Comparison of ENCODE assay signal across 8 mouse cellular contexts in genomic region chr6:103810342-103811001, GRCm38 (mm10).
DNase-seq lines count a peak whose midpoint lies in the region; ATAC-seq and TF ChIP-seq lines count a peak whose summit lies in the region.

No protein-coding gene starts in this region.

- H3K4me2 ChIP-seq in heart, embryonic 16.5 days (ENCODE audit: low read depth, low read length): peak overlapping the region; percentile 44
- H3K4me2 ChIP-seq in stomach, embryonic 16.5 days (ENCODE audit: low read depth, low read length): peak overlapping the region; percentile 32
- H3K4me2 ChIP-seq in stomach, postnatal 0 days (replicated peaks; ENCODE audit: low read depth): no peak overlapping the region; the same call in 1 of the 2 replicates
- peak overlapping the region; percentile 52 for H3K4me2 ChIP-seq in hindbrain, embryonic 15.5 days

- intact Hi-C loops in heart, postnatal 25 days (cut with DNase I): no loop called here

- no peak for ATAC-seq in heart, embryonic 16.5 days (replicated peaks; ENCODE audit: extremely low read depth, insufficient read depth, low FRiP score)
- ATAC-seq in stomach, embryonic 16.5 days (ENCODE audit: insufficient read depth, low FRiP score): no peak
- no peak for ATAC-seq in stomach, postnatal 0 days (ENCODE audit: low FRiP score, low TSS enrichment)
- ATAC-seq in hindbrain, embryonic 15.5 days (ENCODE audit: low FRiP score, low read depth): peak; percentile 78

- H3K4me3 ChIP-seq in heart, embryonic 16.5 days (ENCODE audit: low read length): no peak overlapping the region; the same call in 1 of the 2 replicates
- 0 out of 2 replicates have a peak overlapping the region, but pooled peaks have one; percentile 6 for H3K4me3 ChIP-seq in stomach, embryonic 16.5 days (replicated peaks; ENCODE audit: low read length)
- no peak overlapping the region for H3K4me3 ChIP-seq in stomach, postnatal 0 days (ENCODE audit: low read depth, low read length)
- peak overlapping the region; percentile 22 for H3K4me3 ChIP-seq in hindbrain, embryonic 15.5 days

- no peaks in the 10 kb centered on the region; the same call in 1 of the 2 replicates for H3K27me3 ChIP-seq in heart, embryonic 16.5 days (ENCODE audit: control insufficient read depth, insufficient read depth, low read length)
- H3K27me3 ChIP-seq in stomach, embryonic 16.5 days (ENCODE audit: control insufficient read depth, insufficient read depth, low read length): peaks cover 4% of the 10 kb centered on the region; the same call in 1 of the 2 replicates
- H3K27me3 ChIP-seq in stomach, postnatal 0 days (ENCODE audit: control insufficient read depth, insufficient read depth, low read length): no peaks in the 10 kb centered on the region
- H3K27me3 ChIP-seq in hindbrain, embryonic 15.5 days: 0 out of 2 replicates have a peak, but pooled peaks cover 2% of the 10 kb centered on the region

- no peak overlapping the region for H3K27ac ChIP-seq in heart, embryonic 16.5 days (ENCODE audit: low read length)
- H3K27ac ChIP-seq in stomach, embryonic 16.5 days (ENCODE audit: low read length): no peak overlapping the region
- H3K27ac ChIP-seq in stomach, postnatal 0 days (replicated peaks): no peak overlapping the region
- peak overlapping the region; percentile 58 for H3K27ac ChIP-seq in hindbrain, embryonic 15.5 days (replicated peaks)

- TF ChIP-seq EP300 in stomach, postnatal 0 days (optimal IDR thresholded peaks at IDR 0.05): no peak

- no peak for DNase-seq in heart, postnatal 25 days (ENCODE audit: low spot score)
- DNase-seq in stomach, postnatal 0 days (ENCODE audit: low spot score): no peak
- DNase-seq in gastrocnemius, adult 18-20 months (ENCODE audit: low spot score): no peak
- DNase-seq in urinary bladder, adult 18-20 months (ENCODE audit: low spot score in 2 of 2): no peak
- no peak for DNase-seq in T-cell, adult 2 months (ENCODE audit: low spot score)

- no peaks in the 10 kb centered on the region for H3K9me3 ChIP-seq in heart, embryonic 16.5 days (replicated peaks; ENCODE audit: control insufficient read depth, low read length)
- no peaks in the 10 kb centered on the region for H3K9me3 ChIP-seq in stomach, embryonic 16.5 days (replicated peaks; ENCODE audit: control insufficient read depth, low read length)
- no peaks in the 10 kb centered on the region for H3K9me3 ChIP-seq in stomach, postnatal 0 days (ENCODE audit: control insufficient read depth, low read length)
- no peaks in the 10 kb centered on the region for H3K9me3 ChIP-seq in hindbrain, embryonic 15.5 days

- no peak overlapping the region for H3K9ac ChIP-seq in heart, embryonic 16.5 days (ENCODE audit: low read length)
- no peak overlapping the region for H3K9ac ChIP-seq in stomach, embryonic 16.5 days (ENCODE audit: low read length)
- H3K9ac ChIP-seq in stomach, postnatal 0 days (ENCODE audit: low read length): no peak overlapping the region
- H3K9ac ChIP-seq in hindbrain, embryonic 15.5 days: peak overlapping the region; percentile 23; the same call in 1 of the 2 replicates

- no peaks in the 10 kb centered on the region for H3K36me3 ChIP-seq in heart, embryonic 16.5 days (ENCODE audit: control insufficient read depth, insufficient read depth)
- H3K36me3 ChIP-seq in stomach, embryonic 16.5 days (ENCODE audit: control insufficient read depth, insufficient read depth, low read length): no peaks in the 10 kb centered on the region
- H3K36me3 ChIP-seq in stomach, postnatal 0 days (ENCODE audit: control insufficient read depth, insufficient read depth, low read length): no peaks in the 10 kb centered on the region
- no peaks in the 10 kb centered on the region for H3K36me3 ChIP-seq in hindbrain, embryonic 15.5 days

- no peaks in the 10 kb centered on the region for H3K4me1 ChIP-seq in heart, embryonic 16.5 days (ENCODE audit: control insufficient read depth, insufficient read depth, low read length)
- H3K4me1 ChIP-seq in stomach, embryonic 16.5 days (ENCODE audit: control insufficient read depth, insufficient read depth, low read length): no peaks in the 10 kb centered on the region
- no peaks in the 10 kb centered on the region for H3K4me1 ChIP-seq in stomach, postnatal 0 days (replicated peaks; ENCODE audit: control insufficient read depth, insufficient read depth)
- H3K4me1 ChIP-seq in hindbrain, embryonic 15.5 days (replicated peaks): peaks cover 20% of the 10 kb centered on the region

- no peak for TF ChIP-seq CTCF in stomach, postnatal 0 days (IDR thresholded peaks at IDR 0.05; ENCODE audit: low read depth)

- 3% methylated on average over 13 of the region's 13 CpGs for WGBS in heart, embryonic 16.5 days
- under 1% methylated on average over 13 of the region's 13 CpGs for WGBS in stomach, embryonic 16.5 days
- 4% methylated on average over 13 of the region's 13 CpGs for WGBS in stomach, postnatal 0 days
- under 1% methylated on average over 13 of the region's 13 CpGs for WGBS in hindbrain, embryonic 15.5 days

Comparison
In these comparisons a context has a peak if more than half of its experiments do, and no peak if none do; other contexts are left out.
1. H3K4me3 ChIP-seq: peak in stomach, embryonic 16.5 days (single experiment) and hindbrain, embryonic 15.5 days (single experiment); none in heart, embryonic 16.5 days (single experiment) and stomach, postnatal 0 days (single experiment).